Mouse (Mus musculus) brown adipose tissue, adult 24 weeks (tissue): ENCODE measurements around the gene Cdk9. TPM values are rescaled to one million over a fixed set of nuclear protein-coding genes. Genes with fewer than 3 reads are reported as not detected.

ENCODE experiments used
- H3K27ac ChIP-seq: fragments of 200-500 bp; replicated peaks from 2 replicates; pipeline ENCODE4 v1.5.1; 2012; ENCODE audit warnings: low read depth, mild to moderate bottlenecking, low read length
- H3K4me1 ChIP-seq: fragments of 200-500 bp; 2 replicates; pipeline ENCODE4 v1.6.1; 2012; ENCODE audit warnings: low read length, mixed read lengths; ENCODE audit not compliant: control insufficient read depth, insufficient read depth, insufficient read length
- H3K4me3 ChIP-seq: fragments of 200-500 bp; 2 replicates; pipeline ENCODE4 v1.5.1; 2012; ENCODE audit warnings: low read depth, mild to moderate bottlenecking, low read length, moderate library complexity; ENCODE audit not compliant: insufficient read depth
- polyA plus RNA-seq: library from polyadenylated mRNA; stranded (reverse); fragments of >200 nt; gene quantifications from 2 replicates; pipeline ENCODE4 v1.2.4, GENCODE M21; 2012; ENCODE audit not compliant: missing spikeins, insufficient read depth, insufficient read length

Cdk9 gene
- polyA plus RNA-seq, 1 experiment: 27.6 TPM

DNA sequence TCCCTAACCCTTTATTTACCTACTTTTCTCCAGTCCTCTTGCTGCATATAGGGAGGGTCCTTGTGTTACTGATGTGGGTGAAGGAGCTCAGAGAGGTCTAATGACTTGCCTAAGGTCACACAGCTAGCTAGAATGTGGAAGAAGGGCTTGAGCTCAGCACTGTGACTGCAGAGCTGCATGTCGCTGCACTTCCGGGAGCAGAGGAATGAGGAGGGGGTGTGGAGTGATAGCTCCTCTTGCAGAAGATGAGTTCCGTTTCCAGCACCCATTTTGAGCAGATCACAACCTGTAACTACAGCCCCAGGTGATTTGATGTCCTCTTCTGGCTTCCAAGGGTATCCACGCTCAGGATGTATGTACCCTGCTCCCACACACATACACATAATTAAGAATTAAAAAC, 11.3 kb upstream of the Cdk9 start:
- H3K4me1 ChIP-seq: peaks cover 2% of the 10 kb centered on the region; the same call in 1 of the 2 replicates
- H3K27ac ChIP-seq: no peak overlapping the region
- no peak overlapping the region for H3K4me3 ChIP-seq

DNA sequence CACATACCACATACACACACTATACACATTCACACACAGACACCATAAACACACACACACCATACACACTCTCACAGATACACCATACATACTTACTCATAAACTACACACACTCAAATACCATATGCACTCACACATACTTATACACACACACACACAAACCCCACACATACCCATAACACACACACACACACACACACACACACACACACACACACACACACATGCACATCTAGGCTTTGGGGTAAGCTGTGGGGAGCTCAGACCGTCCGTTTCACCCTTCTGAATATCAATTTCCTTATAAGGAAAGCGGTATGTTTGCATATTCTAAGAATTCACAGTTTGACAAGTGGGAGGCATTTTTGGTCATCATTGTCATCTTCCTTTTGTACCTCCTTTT, 9.7 kb upstream of the Cdk9 start:
- peaks cover 2% of the 10 kb centered on the region; the same call in 1 of the 2 replicates for H3K4me1 ChIP-seq
- no peak overlapping the region for H3K27ac ChIP-seq
- no peak overlapping the region for H3K4me3 ChIP-seq

DNA sequence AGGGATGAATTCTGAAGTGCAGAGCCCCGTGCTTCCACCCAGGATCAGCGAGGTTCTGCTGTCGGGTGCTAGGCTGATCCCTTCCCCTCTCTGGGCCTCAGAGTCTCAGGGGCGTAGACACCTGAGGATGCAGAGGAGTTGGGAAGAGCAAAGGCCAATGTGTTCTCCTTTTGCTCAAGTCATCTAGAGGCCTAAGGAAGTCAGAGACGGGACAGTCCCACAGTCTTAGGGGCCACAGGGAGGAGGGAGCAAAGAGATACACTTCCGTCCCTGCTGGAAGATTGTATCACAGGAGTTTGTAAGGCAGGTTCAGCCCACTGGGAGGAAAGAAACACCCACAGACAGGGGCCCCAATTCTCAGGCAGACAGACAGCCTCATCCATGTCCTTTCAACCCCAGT, 9.2 kb upstream of the Cdk9 start:
- Histone ChIP-seq H3K27ac (no peak overlapping the region), H3K4me1 (peaks cover 2% of the 10 kb centered on the region; the same call in 1 of the 2 replicates), H3K4me3 (no peak overlapping the region)

DNA sequence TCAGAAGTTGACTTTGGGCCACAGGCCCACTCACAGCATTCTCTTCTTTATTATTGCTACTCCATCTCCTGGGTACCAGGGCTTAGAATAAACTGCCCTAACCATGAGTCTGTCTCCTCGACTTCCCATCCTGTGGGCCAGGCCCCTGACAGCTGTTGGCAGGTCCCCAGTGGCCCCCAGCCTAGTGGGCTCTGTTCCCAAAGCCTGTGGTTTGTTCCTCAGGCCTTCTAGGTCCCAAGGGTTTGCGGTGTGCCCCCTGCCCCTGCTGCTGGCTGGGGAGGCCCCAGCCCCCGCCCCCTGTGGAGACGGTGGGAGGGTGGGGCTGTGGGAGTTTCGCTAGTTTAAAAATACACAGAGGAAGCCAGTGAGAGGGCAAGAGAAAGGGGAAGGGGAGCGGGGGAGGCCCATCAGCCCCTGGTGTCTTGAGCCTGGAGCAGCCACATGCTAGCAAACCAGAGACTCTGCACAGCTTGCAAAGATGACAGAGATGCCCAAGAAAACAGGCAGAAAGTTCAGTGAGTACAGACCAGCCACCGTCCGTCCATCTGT, 7.9 kb upstream of the Cdk9 start, which contains the start of gene Sh2d3c:
TSS of gene Sh2d3c (plus strand) at position 375 of the 549 bp plus-strand sequence.
- Histone ChIP-seq H3K4me1 (peaks cover 2% of the 10 kb centered on the region; the same call in 1 of the 2 replicates), H3K4me3 (peak within 1 kb of the TSS; percentile 2), H3K27ac (no peak within 1 kb of the TSS)

DNA sequence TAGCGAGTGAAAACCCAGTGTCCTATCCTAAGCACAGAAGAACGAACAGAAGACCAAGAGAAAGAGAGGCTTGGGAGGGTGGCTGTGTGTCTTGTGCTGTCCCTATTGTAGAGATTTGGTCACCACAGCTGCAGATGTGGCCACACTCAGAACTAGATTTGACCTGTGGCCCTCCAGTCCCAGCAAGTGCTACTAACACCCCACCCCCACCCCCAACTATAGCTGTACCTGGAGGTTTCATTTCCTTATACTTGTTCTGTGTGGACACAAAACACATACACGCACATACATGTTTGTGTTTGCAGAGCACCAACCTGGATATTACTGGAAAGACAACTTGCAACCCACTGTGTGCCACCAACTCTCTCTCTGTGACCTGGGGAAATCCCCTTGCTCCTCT, 7.2 kb upstream of the Cdk9 start:
- no peak overlapping the region for H3K27ac ChIP-seq

DNA sequence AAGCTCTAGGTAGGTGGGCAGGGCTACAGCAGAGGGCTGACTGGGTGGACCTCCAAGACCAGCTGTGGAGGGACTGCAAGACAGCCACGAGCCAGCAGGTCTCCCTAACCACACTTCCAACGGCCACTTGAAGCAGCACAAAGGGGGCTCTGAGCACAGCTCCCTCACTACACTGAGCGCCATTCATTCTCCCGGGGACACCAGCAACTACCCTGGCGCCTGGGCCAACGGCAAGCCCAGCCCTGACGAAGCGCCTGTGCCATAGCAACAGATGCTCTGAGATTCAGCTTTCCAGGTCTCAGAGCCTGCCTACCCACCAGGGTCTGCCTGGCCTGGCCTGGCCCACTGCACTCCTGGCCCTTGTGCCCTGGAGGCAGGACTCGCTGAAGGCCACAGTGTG, 5.9 kb upstream of the Cdk9 start:
- Histone ChIP-seq H3K4me1 (peaks cover 8% of the 10 kb centered on the region; the same call in 1 of the 2 replicates), H3K27ac (no peak overlapping the region), H3K4me3 (no peak overlapping the region)

More for the DNA sequence above, 7.2 kb upstream of the Cdk9 start:
- H3K4me1 ChIP-seq: peaks cover 2% of the 10 kb centered on the region; the same call in 1 of the 2 replicates
- H3K4me3 ChIP-seq: no peak overlapping the region

DNA sequence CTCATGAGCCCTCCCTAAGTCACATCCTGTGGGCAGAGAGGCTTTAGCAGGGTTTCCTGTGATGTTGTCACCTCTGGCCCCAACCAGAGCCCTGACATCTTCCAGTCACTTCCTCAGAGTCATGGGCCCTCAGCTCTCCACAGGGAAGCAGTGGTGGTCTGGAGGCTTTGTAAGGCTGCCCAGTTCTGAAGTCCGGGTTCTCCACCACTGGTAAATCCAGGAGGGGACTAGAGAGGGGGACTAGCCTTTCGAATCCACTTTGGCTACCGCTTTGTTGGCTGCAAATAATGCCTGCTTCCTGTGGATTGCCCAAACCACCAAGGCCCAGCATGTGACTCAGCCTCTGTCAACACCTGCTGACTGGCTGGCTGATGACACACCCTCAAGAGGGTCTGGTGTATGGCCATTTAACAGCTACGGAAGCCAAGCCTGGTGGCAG, 2.1 kb upstream of the Cdk9 start:
- H3K4me3 ChIP-seq: no peak overlapping the region
- H3K4me1 ChIP-seq: peaks cover 12% of the 10 kb centered on the region; the same call in 1 of the 2 replicates
- peak overlapping the region; percentile 87 for H3K27ac ChIP-seq

DNA sequence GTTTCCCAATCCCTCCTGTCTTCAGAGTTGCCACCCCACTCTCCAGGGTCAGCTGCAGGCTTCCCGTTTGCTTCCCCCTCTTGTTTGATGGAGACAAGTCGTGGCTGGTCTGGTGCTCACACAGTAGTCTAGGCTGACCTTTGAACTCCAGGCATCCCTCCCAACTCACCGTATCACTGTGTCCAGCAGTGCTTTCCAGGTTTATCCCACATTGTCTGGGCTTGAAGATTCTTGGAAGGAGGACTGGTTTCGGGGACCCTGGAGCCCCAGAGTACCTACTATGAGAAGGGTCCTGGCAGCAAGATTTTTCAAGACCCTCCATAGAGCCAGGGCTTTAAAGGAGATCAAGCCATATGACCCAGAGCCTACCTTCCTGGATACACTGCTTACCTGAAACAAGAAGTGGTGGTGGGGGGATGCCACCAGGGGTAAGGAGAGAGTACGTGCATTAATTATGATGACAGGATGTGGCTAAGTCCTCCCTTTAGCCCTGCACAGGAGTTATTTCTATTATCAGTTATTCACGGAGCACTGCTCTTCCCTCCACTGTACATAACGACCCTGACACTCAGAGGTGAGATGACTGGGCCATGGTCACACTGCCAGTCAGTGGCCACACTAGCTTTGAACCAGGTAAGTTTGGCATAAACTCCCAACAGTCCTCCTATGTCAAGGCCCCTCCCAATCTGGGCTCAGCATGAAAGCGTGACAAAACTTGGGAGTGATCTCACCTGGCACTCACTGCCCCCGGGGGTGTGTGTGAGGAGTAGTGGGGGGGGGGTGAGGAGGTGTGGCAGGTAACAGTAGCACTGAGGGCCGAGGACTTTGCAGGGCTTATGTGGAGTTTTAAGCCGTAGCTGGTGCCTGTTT, 1.5 kb upstream of the Cdk9 start:
- H3K27ac ChIP-seq: peak overlapping the region; percentile 87
- peaks cover 12% of the 10 kb centered on the region; the same call in 1 of the 2 replicates for H3K4me1 ChIP-seq
- no peak overlapping the region for H3K4me3 ChIP-seq

DNA sequence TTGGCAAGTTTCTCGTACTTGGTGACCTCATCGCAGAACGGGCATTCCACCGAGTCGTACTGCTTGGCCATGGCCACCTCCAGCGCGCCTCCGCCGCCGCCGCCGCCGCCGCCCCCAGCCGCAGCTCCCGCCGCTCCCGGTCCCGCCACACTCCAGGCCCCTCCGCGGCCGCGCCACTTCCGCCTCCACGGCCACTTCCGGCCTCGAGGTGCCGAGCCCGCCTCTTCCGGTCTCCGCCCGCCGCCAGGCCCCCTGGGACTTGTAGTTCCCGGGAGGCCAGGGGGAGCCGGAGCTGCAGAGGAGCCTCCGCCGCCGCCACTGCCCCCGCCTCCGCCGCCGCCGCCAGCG, 316 bp downstream of the Cdk9 start:
- peak overlapping the region; percentile 83 for H3K27ac ChIP-seq
- H3K4me1 ChIP-seq: peaks cover 12% of the 10 kb centered on the region; the same call in 1 of the 2 replicates
- peak overlapping the region; percentile 89 for H3K4me3 ChIP-seq

DNA sequence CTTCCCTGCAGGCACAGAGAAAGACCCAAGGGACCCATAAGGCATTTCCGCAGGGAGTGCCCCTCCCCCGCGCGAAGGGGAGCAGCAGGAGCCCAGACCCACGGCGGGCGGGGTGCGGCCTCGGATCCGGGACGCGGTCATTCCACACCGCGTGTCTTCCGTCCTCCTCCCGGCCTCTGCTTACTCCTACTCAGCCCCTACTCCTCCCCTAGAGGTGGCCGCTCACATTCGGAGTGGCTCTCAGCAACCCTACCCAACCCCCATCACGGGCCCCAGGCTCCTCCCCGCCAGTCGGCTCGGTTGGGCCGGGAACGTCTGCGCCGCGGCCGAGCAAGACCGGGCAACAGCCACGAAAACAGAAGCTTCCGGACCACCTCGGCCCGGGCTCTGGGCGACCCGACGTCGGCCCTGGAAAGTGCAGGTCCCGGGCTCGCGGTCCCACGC, 746 bp downstream of the Cdk9 start:
- H3K27ac ChIP-seq: peak overlapping the region; percentile 83
- peak overlapping the region; percentile 89 for H3K4me3 ChIP-seq
- peaks cover 12% of the 10 kb centered on the region; the same call in 1 of the 2 replicates for H3K4me1 ChIP-seq

DNA sequence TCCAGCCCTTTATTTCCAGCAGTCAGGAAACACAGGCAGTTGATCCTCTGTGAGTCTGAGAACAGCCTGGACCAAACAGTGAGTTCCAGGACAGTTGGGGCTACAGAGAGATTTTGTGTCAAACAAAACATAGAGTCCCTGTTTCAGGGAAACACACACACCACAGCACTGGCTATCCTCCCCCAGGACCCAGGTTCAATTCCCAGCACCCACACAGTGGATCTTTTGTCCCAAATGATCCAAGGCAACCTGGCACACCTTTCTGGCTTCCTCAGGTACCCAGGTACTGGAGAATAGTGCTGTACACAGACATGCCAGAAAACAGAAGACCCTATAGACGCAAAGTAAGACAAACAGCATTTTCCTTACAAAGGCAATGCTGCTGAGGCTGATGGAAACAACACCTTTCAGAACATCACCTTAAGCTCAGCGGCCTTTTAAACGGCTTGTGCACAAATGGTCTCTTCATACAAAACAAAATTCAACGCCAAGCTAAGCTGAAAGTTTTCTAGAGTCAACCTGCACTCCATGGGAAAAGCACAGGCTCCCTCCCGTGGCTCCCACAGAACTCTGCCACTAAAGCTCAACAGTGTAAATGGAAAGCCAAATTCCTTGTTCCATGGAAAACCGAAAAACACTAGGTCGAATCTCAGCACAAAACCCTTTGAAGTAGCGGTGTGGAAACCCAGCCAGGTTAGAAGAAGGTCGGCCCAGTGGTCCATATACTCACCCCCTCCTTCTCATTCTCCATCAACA, 1.4 kb downstream of the Cdk9 start:
- Histone ChIP-seq H3K4me3 (peak overlapping the region; percentile 89), H3K27ac (peak overlapping the region; percentile 83), H3K4me1 (peaks cover 12% of the 10 kb centered on the region; the same call in 1 of the 2 replicates)

DNA sequence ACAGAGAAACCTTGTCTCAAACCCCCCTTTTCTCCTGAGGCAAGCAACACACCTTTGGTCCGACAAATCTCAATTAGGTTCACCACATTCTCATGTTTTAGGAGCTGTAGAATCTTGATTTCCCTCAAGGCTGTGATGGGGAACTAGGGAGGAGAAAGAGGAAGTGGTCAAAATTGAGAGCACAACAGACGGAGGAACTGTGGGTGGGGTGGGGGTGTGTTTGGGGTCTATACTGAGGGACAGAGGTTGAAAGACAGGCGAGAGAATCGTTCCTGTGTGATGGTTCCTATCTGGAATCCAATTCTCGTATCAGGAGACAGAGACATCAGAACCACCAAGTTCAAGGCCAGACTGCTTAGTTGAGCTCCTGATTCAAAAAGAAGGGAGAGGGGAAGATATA, 2.5 kb downstream of the Cdk9 start:
- peaks cover 12% of the 10 kb centered on the region; the same call in 1 of the 2 replicates for H3K4me1 ChIP-seq
- no peak overlapping the region for H3K27ac ChIP-seq
- peak overlapping the region; percentile 16; the same call in 1 of the 2 replicates for H3K4me3 ChIP-seq

DNA sequence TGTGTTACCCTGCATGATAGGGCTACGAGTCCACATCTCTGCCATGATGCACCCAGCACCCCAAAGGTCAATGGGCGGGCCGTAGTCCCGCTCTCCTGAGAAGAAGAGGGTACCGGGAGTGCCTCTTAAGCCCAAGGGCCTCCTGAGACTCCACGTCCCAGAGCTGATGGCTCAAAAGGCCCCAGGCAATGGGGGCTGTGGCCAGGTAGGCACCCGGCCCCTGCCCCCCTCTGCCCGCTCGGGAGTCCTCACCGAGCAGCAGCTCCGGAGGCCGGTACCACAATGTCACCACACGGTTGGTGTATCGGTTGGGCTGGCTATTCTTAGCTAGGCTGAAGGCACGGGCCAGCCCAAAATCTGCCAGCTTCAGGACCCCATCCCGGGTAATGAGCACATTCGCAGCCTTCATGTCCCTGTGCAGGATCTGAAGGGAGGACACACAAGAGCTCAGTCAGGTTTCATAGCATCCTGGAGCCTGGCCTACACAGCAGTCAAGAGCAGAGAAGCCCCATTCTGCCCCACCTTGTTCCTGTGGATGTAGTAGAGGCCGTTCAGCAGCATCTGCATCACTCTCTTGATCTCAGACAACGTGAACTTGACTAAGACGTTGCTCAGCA, 3.2 kb downstream of the Cdk9 start:
- Histone ChIP-seq H3K4me1 (peaks cover 11% of the 10 kb centered on the region; the same call in 1 of the 2 replicates), H3K4me3 (no peak overlapping the region), H3K27ac (no peak overlapping the region)

DNA sequence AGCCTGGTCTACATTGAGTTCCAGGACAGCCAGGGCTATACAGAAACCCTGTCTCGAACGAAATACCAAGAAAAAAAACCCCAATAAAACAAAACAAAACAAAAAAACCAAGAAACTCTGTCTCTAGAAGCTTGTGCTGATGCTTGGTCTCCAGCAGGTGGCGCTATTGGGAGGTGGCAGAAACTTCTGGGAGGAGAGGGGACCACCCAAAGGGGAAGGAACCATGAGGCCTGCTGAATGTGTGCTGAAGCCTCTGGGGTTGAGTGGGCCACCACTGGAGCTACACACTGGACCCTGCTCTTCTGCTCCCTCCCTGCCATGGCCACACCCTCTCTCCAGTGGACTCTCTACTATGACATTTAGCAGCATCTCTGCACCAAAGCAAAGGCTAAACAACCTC, 4.2 kb downstream of the Cdk9 start:
- H3K4me3 ChIP-seq: no peak overlapping the region
- H3K27ac ChIP-seq: no peak overlapping the region
- H3K4me1 ChIP-seq: peaks cover 7% of the 10 kb centered on the region
